Mouse (Mus musculus) hindbrain, postnatal 0 days (tissue): ENCODE measurements around the gene Cfap52. TPM values are rescaled to one million over a fixed set of nuclear protein-coding genes. Genes with fewer than 3 reads are reported as not detected.

Source experiments
- ATAC-seq: fragments of 200-750 bp; cut with Nextera tagmentation; 2 replicates; pipeline ENCODE4 v1.8.0; 2017; ENCODE audit warnings: mild to moderate bottlenecking, moderate TSS enrichment, moderate library complexity
- DNase-seq: peaks from one replicate; pipeline ENCODE4 v3.0.0-alpha.2; 2015; ENCODE audit warnings: low spot score
- H3K27ac ChIP-seq: fragments of 300-500 bp; sonication (generic); 2 replicates; pipeline ENCODE4 v1.5.1; 2014; ENCODE audit warnings: mild to moderate bottlenecking
- H3K27me3 ChIP-seq: fragments of 300-500 bp; sonication (generic); 2 replicates; pipeline ENCODE4 v1.6.1; 2014; ENCODE audit warnings: low read length, mixed read lengths; ENCODE audit not compliant: insufficient read depth
- H3K36me3 ChIP-seq: fragments of 300-500 bp; sonication (generic); 2 replicates; pipeline ENCODE4 v1.6.1; 2014; ENCODE audit warnings: low read length, mixed read lengths; ENCODE audit not compliant: insufficient read depth
- H3K4me1 ChIP-seq: fragments of 300-500 bp; sonication (generic); 2 replicates; pipeline ENCODE4 v1.6.1; 2014; ENCODE audit warnings: antibody characterized with exemption, low read length, mixed read lengths; ENCODE audit not compliant: insufficient read depth
- H3K4me2 ChIP-seq: fragments of 300-500 bp; sonication (generic); 2 replicates; pipeline ENCODE4 v1.6.1; 2014; ENCODE audit warnings: low read depth, mild to moderate bottlenecking, low read length, moderate library complexity, mixed read lengths
- H3K4me3 ChIP-seq: fragments of 300-500 bp; sonication (generic); 2 replicates; pipeline ENCODE4 v1.5.1; 2014; ENCODE audit warnings: low read length
- H3K9ac ChIP-seq: fragments of 300-500 bp; sonication (generic); replicated peaks from 2 replicates; pipeline ENCODE4 v1.6.1; 2014; ENCODE audit warnings: mild to moderate bottlenecking, low read length, moderate library complexity, mixed read lengths
- H3K9me3 ChIP-seq: fragments of 300-500 bp; sonication (generic); 2 replicates; pipeline ENCODE4 v1.6.1; 2016; ENCODE audit warnings: low read length, mixed read lengths
- CTCF ChIP-seq: IDR thresholded peaks from 2 replicates; pipeline ENCODE4 v1.5.1; 2016; ENCODE audit warnings: antibody characterized with exemption, control low read depth, low read depth
- WGBS: fragments of 180-500 bp; shearing (Covaris S2); extraction: QIAGEN DNeasy Blood & Tissue Kit; methylation state at CpG from one replicate; pipeline ENCODE4 v1.1.7; 2014; 5-methylcytosine and 5-hydroxymethylcytosine counted together
- polyA plus RNA-seq: library from polyadenylated mRNA; unstranded; fragments of >200 nt; fragmentation: Nextera tagmentation; extraction: Ambion mirVana; gene quantifications from 2 replicates; pipeline ENCODE4 v1.2.1, GENCODE M21; 2015
- total RNA-seq: library from RNA; depleted of rRNA; stranded (reverse); fragments of >200 nt; gene quantifications from 2 replicates; pipeline ENCODE4 v1.2.3, GENCODE M21; 2014; rRNA removed

The Cfap52 gene
- total RNA-seq, result 1.6 and 3.3 TPM in 2 replicates
- polyA plus RNA-seq, result 4.6 and 5.5 TPM in 2 replicates

DNA sequence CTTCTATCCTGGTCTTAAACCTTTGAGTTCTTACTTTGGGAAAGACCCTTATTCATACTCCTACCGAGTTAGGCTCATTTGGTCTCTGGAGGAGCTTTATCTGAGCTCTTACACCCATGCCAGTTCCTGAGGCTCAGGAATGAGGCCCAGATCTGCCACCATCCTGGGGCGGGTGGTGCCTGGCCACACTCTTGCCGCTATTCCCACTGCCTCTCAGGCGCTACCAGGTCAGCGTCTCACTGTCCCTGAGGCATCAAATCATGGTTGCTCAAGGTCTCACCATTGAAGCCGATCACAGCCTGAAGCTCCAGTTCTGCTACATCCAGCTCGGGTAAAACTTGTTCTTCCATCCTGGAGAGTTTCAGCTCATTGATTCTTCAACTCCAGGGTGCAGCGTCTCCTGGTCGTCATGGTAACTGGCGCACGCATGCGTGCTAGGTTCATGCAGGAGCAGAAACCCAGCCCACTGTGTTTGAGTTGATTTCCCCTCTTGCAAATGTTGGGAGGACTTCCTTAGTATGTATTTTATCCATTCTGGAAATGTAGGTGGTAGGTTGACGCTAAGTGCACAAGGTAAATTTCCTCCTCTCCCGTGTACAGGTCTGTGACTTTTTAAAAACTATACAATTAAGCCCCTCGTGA is at the start of gene Cfap52:
Cfap52 (minus strand) TSS at position 410 of the 642 bp plus-strand sequence.
- TF ChIP-seq CTCF, result no peak
- Histone ChIP-seq H3K27ac (0 out of 2 replicates have a peak within 1 kb of the TSS, but pooled peaks have one; percentile 28), H3K36me3 (no peaks in the 10 kb centered on the region), H3K4me2 (peak within 1 kb of the TSS; percentile 96), H3K9me3 (no peaks in the 10 kb centered on the region), H3K4me3 (peak within 1 kb of the TSS; percentile 86), H3K27me3 (no peaks in the 10 kb centered on the region), H3K4me1 (0 out of 2 replicates have a peak, but pooled peaks cover 10% of the 10 kb centered on the region), H3K9ac (peak within 1 kb of the TSS; percentile 82)
- 8% methylated on average over 15 of the region's 15 CpGs for WGBS
- peak; percentile 76 for ATAC-seq
- DNase-seq, result peak; percentile 93

DNA sequence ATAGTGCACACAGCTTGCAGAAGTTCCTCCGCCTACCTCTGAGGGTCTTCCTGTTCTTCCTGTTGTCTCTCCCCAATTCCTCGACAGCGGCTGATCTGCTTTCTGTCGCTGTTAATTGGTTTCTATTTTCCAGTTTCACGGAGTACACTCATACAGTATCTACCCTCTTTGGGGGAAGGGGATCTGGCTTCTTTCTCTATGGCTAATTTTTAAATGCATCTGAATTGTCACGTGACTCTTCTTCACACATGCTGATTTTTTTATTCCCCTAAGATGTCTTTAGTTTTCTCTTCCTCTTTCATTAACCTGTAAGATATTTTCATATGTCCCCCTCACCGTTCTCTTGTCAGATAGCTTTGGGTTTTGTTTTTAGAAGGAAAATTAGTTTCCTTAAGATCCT is 46.8 kb upstream of the Cfap52 start:
- no peaks in the 10 kb centered on the region for H3K27me3 ChIP-seq
- no peaks in the 10 kb centered on the region for H3K9me3 ChIP-seq
- no peak overlapping the region for H3K4me2 ChIP-seq
- DNase-seq, result no peak
- no peak overlapping the region for H3K9ac ChIP-seq
- 86% methylated on average over 7 of the region's 7 CpGs for WGBS
- TF ChIP-seq CTCF, result no peak
- no peaks in the 10 kb centered on the region for H3K36me3 ChIP-seq
- no peak overlapping the region for H3K27ac ChIP-seq
- no peak overlapping the region for H3K4me3 ChIP-seq
- H3K4me1 ChIP-seq, result no peaks in the 10 kb centered on the region
- no peak for ATAC-seq

DNA sequence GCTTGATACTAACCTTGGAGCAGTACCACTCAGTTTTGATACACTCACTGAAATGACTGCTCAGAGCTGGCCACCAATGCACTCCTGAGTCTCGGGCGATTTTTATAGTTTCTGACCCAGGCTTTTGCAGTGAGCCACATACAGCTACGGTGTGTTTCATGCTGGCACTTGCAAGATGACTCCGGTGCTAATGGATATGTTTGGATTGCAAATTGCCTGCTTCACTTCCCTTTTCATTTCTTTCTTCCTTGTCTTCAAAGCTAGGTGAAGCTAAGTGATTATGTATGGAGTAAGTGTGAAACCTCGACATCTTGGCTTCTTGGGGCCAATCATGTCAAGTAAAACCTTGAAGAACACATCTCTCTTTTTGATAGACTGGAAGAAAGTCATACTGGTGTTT is 43.9 kb upstream of the Cfap52 start:
- Histone ChIP-seq H3K4me1 (no peaks in the 10 kb centered on the region), H3K9ac (no peak overlapping the region), H3K4me3 (no peak overlapping the region), H3K27me3 (no peaks in the 10 kb centered on the region), H3K4me2 (no peak overlapping the region), H3K36me3 (no peaks in the 10 kb centered on the region), H3K27ac (no peak overlapping the region), H3K9me3 (no peaks in the 10 kb centered on the region)
- ATAC-seq (no peak), DNase-seq (no peak)
- 79% methylated on average over 5 of the region's 5 CpGs for WGBS
- no peak for TF ChIP-seq CTCF

DNA sequence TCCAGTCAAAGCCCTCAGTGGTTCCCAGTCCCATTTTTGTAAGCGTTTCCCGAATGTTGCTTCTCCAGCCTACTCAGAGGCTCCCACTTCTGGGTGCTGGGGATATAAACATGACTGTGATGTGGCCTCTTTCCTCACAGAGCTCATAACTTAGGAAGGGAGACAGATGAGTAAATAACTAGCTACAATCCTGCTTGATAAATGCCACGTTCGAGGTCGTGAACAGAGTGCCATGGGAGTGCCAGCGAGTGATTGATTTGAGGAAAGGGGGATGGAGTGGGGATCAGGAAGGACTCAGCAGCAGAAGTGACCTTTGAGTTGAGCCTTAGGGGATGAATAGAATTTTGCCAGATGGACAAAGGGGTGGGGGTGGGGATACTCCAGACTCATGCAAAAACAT is 42.2 kb upstream of the Cfap52 start:
- H3K9ac ChIP-seq, result no peak overlapping the region
- ATAC-seq (no peak), DNase-seq (no peak)
- H3K4me1 ChIP-seq, result no peaks in the 10 kb centered on the region
- H3K27me3 ChIP-seq, result no peaks in the 10 kb centered on the region; the same call in 1 of the 2 replicates
- TF ChIP-seq CTCF, result no peak
- H3K4me2 ChIP-seq, result no peak overlapping the region
- H3K27ac ChIP-seq, result no peak overlapping the region
- H3K4me3 ChIP-seq, result no peak overlapping the region
- H3K36me3 ChIP-seq, result no peaks in the 10 kb centered on the region
- WGBS, result 48% methylated on average over 6 of the region's 6 CpGs
- H3K9me3 ChIP-seq, result no peaks in the 10 kb centered on the region

DNA sequence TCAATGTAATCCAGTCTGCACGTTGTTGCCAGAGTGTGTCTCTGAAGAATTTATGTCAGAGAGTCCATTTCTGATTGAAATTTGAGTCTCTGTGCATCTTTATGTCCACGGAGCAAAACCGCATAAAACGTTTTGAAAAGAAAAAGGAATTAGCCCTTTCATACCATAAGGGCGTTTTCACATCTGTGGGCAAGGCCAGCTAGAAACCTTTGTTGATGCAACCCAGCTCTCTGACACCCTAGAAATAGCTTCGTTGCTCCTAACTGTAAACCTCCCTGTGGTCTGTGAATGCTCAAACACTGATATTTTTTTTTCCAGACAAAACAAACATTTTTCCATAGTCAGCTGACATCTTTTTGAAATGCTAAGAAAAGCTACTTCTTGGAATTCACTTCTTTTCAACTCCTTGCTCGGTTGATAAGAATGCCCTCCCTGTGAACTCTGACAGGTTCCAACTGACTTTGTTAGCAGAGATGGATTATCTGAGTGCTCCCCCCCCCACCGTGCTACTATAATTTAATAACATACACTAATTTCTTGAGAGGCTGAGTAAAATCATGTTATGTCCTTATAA is 40.9 kb upstream of the Cfap52 start:
- Histone ChIP-seq H3K27me3 (no peaks in the 10 kb centered on the region; the same call in 1 of the 2 replicates), H3K4me1 (no peaks in the 10 kb centered on the region), H3K9me3 (no peaks in the 10 kb centered on the region), H3K4me2 (no peak overlapping the region), H3K9ac (no peak overlapping the region), H3K4me3 (no peak overlapping the region), H3K27ac (no peak overlapping the region), H3K36me3 (no peaks in the 10 kb centered on the region)
- no peak for ATAC-seq
- no peak for TF ChIP-seq CTCF
- WGBS, result 43% methylated on average over 8 of the region's 8 CpGs
- no peak for DNase-seq

DNA sequence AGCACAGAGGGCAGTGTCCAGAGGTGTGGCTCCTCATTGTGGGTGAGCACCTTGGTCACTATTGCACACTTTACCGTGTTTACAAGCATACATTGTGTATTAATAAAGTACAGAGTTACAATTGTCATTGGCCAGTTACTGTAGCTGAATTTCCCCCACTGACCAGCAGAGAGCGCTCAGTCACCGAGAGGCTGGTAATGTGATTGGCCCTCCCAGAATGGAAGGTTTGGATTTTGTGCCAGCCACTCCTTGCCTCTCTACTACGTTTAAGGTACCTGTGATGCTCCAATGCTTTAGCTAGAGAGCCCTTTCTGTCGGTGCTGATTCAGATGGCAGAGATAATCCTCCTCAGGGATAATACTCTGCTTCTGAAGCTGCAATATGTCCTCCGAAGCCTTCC is 38.7 kb upstream of the Cfap52 start:
- DNase-seq (peak; percentile 86), ATAC-seq (no peak)
- no peaks in the 10 kb centered on the region for H3K4me1 ChIP-seq
- no peak overlapping the region for H3K9ac ChIP-seq
- H3K36me3 ChIP-seq, result no peaks in the 10 kb centered on the region
- H3K27ac ChIP-seq, result no peak overlapping the region
- H3K4me2 ChIP-seq, result no peak overlapping the region
- H3K27me3 ChIP-seq, result no peaks in the 10 kb centered on the region; the same call in 1 of the 2 replicates
- no peak overlapping the region for H3K4me3 ChIP-seq
- WGBS, result 22% methylated on average over 6 of the region's 6 CpGs
- H3K9me3 ChIP-seq, result no peaks in the 10 kb centered on the region
- TF ChIP-seq CTCF, result peak; percentile 98

DNA sequence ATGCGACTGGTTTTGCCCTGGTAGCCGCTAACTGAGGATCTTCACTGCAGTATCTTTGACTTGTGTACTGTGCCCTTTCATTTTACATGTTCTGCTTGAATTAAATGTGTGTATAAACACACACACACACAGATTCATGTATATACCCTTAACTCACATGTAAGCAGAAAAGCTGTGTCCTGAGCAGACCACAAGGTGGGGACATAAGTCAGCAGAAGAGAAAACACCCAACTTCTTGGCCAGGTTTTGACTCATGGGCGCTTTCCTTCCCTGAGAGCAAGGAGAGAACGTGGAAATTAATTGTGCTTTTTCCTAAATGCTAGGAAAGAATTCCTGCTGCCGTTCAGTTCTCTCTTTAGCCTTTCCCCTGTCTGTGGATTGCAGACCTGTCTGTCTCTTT is 34.2 kb upstream of the Cfap52 start:
- Histone ChIP-seq H3K4me3 (no peak overlapping the region), H3K9me3 (no peaks in the 10 kb centered on the region), H3K27me3 (no peaks in the 10 kb centered on the region; the same call in 1 of the 2 replicates), H3K4me2 (no peak overlapping the region), H3K36me3 (no peaks in the 10 kb centered on the region), H3K27ac (no peak overlapping the region), H3K9ac (no peak overlapping the region), H3K4me1 (no peaks in the 10 kb centered on the region)
- DNase-seq (peak; percentile 75), ATAC-seq (no peak)
- TF ChIP-seq CTCF, result peak; percentile 76
- 63% methylated on average over 5 of the region's 5 CpGs for WGBS
